Mouse (Mus musculus) midbrain, embryonic 16.5 days (tissue): ENCODE measurements around the gene Tubb1. TPM values are rescaled to one million over a fixed set of nuclear protein-coding genes. Genes with fewer than 3 reads are reported as not detected.

Source experiments
- ATAC-seq: fragments of 200-750 bp; cut with Nextera tagmentation; 2 replicates; pipeline ENCODE4 v1.8.0; 2017; ENCODE audit warnings: moderate TSS enrichment
- H3K27ac ChIP-seq: fragments of 300-500 bp; sonication (generic); 2 replicates; pipeline ENCODE4 v1.5.1; 2014; ENCODE audit warnings: mild to moderate bottlenecking, low read length, mixed read lengths
- H3K27me3 ChIP-seq: fragments of 300-500 bp; sonication (generic); 2 replicates; pipeline ENCODE4 v1.6.1; 2014; ENCODE audit warnings: low read depth, low read length, mixed read lengths; ENCODE audit not compliant: control insufficient read depth, insufficient read depth
- H3K36me3 ChIP-seq: fragments of 300-500 bp; sonication (generic); 2 replicates; pipeline ENCODE4 v1.6.1; 2014; ENCODE audit warnings: mild to moderate bottlenecking, low read length, moderate library complexity, mixed read lengths; ENCODE audit not compliant: control insufficient read depth, insufficient read depth
- H3K4me1 ChIP-seq: fragments of 300-500 bp; sonication (generic); 2 replicates; pipeline ENCODE4 v1.6.1; 2014; ENCODE audit warnings: mild to moderate bottlenecking, low read length, mixed read lengths; ENCODE audit not compliant: control insufficient read depth, insufficient read depth
- H3K4me2 ChIP-seq: fragments of 300-500 bp; sonication (generic); 2 replicates; pipeline ENCODE4 v1.6.1; 2014; ENCODE audit warnings: mild to moderate bottlenecking, low read length, mixed read lengths
- H3K4me3 ChIP-seq: fragments of 300-500 bp; sonication (generic); 2 replicates; pipeline ENCODE4 v1.5.1; 2014; ENCODE audit warnings: low read depth, mild to moderate bottlenecking, low read length, moderate library complexity, mixed read lengths
- H3K9ac ChIP-seq: fragments of 300-500 bp; sonication (generic); 2 replicates; pipeline ENCODE4 v1.6.1; 2014; ENCODE audit warnings: low read depth, low read length, mixed read lengths
- H3K9me3 ChIP-seq: fragments of 300-500 bp; sonication (generic); replicated peaks from 2 replicates; pipeline ENCODE4 v1.6.1; 2014; ENCODE audit warnings: mild to moderate bottlenecking, low read length, mixed read lengths; ENCODE audit not compliant: control insufficient read depth, poor library complexity, severe bottlenecking
- WGBS: fragments of 180-500 bp; shearing (Covaris S2); extraction: QIAGEN DNeasy Blood & Tissue Kit; methylation state at CpG from one replicate; pipeline ENCODE4 v1.1.7; 2014; 5-methylcytosine and 5-hydroxymethylcytosine counted together
- polyA plus RNA-seq: library from polyadenylated mRNA; unstranded; fragments of >200 nt; fragmentation: Nextera tagmentation; extraction: Ambion mirVana; gene quantifications from 2 replicates; pipeline ENCODE4 v1.2.1, GENCODE M21; 2015

Tubb1 gene
- polyA plus RNA-seq, 1 experiment from 2014 or later: 0.43 TPM

DNA sequence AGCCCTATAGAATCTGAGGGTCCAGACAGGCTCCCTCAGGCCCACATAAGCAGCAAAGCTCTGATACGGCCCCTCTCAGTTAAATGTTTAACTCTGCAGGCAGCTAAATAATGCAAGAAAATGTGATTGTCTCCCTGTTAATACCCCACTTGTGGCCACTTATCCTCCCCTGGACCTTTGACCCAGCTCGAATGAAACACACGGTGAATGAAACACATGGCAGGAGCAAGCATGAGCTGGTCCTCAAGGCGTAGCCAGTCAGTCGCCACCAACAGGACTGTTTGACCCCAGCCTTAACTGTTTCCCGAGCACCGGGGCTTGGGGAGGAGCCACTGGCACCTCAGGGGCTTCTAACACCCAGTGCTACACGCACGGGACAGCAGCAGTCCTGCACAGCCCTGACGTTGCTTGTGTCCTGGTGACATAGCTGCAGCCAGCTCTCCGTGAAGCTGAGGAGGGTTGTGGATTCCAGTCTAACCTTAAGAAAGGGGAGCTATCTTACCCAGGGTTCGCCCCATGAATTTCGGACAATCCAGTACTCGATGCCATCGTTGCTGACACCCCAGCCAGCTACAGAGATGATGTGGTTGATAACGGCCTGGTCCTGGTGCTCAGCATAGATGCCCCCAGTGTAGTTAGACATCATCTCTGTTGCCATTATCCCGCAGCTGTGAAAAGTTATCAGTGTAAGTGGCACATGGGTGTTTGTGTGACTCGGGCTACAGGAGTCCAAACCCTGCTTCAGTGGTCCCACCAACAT, 22.2 kb upstream of the Tubb1 start:
- Histone ChIP-seq H3K4me1 (no peaks in the 10 kb centered on the region), H3K9ac (no peak overlapping the region), H3K36me3 (peaks cover 24% of the 10 kb centered on the region), H3K4me3 (no peak overlapping the region), H3K4me2 (no peak overlapping the region), H3K9me3 (no peaks in the 10 kb centered on the region), H3K27me3 (no peaks in the 10 kb centered on the region), H3K27ac (no peak overlapping the region)
- ATAC-seq: no peak
- WGBS: 74% methylated on average over 18 of the region's 18 CpGs

DNA sequence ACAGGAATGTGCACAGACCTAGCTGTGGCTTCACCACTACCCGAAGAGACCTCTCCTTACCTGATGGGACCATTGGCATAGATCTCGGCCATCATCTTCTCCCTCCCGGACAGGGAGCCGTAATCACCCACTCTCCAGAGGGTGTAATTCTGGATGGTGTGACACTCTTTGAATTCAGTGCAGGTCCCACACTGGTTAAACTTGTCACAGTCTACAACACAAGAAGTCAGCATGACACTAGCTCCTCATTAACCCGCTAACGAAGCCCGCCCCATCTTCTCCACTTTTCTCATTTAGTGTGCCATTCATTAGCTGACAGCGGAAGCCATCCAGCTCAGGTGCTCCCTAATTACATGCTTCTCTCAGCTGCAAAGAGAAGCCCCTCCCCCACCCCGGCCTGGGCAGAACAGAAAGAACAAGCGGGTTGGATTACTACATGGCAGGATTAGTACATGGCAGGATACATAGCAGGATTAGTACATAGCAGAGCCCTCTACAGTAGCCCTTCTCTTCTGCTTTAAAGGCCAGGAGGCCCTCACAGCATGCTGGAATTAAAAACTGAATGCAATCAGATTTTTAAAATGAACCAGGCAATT, 21.4 kb upstream of the Tubb1 start:
- Histone ChIP-seq H3K36me3 (peaks cover 19% of the 10 kb centered on the region), H3K9ac (no peak overlapping the region), H3K9me3 (no peaks in the 10 kb centered on the region), H3K27me3 (no peaks in the 10 kb centered on the region), H3K27ac (no peak overlapping the region), H3K4me1 (no peaks in the 10 kb centered on the region), H3K4me3 (no peak overlapping the region), H3K4me2 (no peak overlapping the region)
- ATAC-seq: no peak
- WGBS: 72% methylated on average over 10 of the region's 10 CpGs

DNA sequence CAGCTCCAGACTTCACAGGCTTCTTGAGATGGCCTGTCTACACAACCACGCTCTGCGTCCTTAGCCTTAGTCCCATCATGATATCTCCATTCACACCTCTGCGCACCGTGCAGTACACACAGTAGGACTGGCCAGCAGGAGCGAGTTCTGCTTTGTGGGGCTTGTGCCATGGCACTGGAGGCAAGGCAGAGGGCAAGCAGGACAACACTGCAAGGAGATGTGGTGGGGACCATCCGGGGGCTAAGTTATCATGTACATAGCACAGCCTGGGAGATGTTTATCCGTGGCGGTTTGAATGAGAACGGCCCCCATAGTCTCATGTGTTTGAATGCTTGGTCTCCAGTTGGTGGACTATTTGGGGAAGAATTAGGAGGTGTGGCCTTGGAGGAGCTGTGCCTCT, 15.6 kb upstream of the Tubb1 start:
- ATAC-seq: no peak
- no peaks in the 10 kb centered on the region for H3K27me3 ChIP-seq
- H3K27ac ChIP-seq: no peak overlapping the region
- H3K4me1 ChIP-seq: peaks cover 8% of the 10 kb centered on the region; the same call in 1 of the 2 replicates
- H3K4me2 ChIP-seq: no peak overlapping the region
- H3K4me3 ChIP-seq: no peak overlapping the region
- H3K9ac ChIP-seq: no peak overlapping the region
- WGBS: 95% methylated on average over 9 of the region's 9 CpGs
- no peaks in the 10 kb centered on the region for H3K36me3 ChIP-seq
- no peaks in the 10 kb centered on the region for H3K9me3 ChIP-seq

DNA sequence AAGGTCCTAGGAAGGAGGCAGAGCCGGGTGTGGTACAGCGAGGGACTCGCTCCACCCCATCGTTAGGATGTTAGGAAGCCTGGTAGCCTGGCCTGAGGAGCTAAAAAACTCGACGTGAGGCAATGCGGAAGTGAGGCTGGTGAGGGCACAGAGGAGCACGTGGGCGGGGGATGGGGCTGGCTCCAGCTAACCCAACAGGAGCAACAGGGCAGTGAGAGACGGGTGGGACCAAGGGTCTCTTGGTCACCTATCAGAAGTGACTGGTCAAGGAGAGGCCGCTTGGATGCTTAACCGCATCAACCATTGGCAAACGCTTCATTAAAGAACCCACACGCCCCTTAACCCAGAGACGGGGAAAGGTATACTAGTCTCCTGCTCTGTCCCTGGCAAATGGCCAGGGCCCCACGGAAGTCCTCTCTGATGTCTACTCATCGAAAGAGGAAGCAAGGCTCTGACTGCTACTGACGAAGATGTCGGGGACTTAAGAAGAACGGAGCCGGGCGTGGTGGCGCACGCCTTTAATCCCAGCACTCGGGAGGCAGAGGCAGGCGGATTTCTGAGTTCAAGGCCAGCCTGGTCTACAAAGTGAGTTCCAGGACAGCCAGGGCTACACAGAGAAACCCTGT, 14.3 kb upstream of the Tubb1 start:
- no peak overlapping the region for H3K9ac ChIP-seq
- H3K4me3 ChIP-seq: no peak overlapping the region
- no peaks in the 10 kb centered on the region for H3K27me3 ChIP-seq
- no peaks in the 10 kb centered on the region for H3K9me3 ChIP-seq
- 92% methylated on average over 26 of the region's 26 CpGs for WGBS
- H3K36me3 ChIP-seq: no peaks in the 10 kb centered on the region
- ATAC-seq: no peak
- H3K4me2 ChIP-seq: no peak overlapping the region
- H3K27ac ChIP-seq: no peak overlapping the region
- peaks cover 8% of the 10 kb centered on the region; the same call in 1 of the 2 replicates for H3K4me1 ChIP-seq

DNA sequence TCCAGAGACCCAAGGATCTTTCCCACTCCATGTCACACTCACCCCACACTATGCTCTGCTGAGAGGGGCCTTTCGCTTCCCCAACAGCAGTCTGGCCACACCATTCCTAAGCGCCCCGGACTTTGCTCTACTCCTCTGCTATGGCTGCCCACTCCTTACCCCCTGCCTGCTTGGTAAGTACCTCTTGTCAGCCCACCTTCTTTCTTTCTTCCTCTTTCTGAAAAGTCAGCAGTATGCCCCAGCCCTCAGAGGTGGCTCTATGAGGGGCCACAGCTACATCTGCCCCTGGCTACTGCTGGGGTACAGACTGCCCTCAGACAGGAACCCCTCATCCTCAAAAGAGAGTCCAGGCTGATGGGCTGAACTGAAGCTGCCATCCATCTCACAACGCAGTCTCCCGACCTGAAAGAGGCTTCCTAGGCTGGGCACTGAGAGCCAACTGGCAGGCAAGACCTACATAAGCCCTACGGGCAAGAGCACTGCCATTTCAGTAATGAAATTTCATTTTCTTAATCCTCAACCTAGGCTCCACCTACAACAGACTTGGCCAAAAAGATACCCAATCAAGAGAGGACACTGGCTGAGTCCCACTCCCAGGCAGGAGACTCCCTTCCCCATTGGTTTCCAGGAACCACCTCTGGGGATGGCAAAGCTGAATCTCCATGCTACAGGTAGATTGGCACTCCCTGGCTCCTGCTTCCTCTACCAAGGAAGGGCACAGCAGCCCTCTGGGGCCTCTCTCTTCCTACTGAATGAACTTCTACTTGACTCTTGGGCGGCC, 13.4 kb upstream of the Tubb1 start:
- Histone ChIP-seq H3K9me3 (no peaks in the 10 kb centered on the region), H3K36me3 (no peaks in the 10 kb centered on the region), H3K4me1 (peaks cover 8% of the 10 kb centered on the region; the same call in 1 of the 2 replicates), H3K27me3 (no peaks in the 10 kb centered on the region), H3K9ac (no peak overlapping the region), H3K27ac (no peak overlapping the region), H3K4me2 (no peak overlapping the region), H3K4me3 (no peak overlapping the region)
- no peak for ATAC-seq
- WGBS: 98% methylated on average over 7 of the region's 7 CpGs

DNA sequence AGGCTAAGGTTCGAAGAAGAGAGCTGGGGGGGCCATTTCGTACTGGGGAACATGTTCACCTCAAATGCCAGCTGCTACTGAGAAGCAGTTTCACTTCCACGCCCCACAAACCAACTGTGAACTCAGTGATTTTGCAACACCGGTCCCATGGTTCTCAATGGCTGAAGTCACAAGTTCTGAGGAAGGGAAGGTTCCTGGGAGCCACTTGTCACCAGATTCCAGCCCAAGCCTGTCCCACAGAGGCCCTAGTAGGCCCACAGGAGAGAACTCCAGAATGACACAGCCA, 12.9 kb upstream of the Tubb1 start:
- Histone ChIP-seq H3K27ac (no peak overlapping the region), H3K36me3 (no peaks in the 10 kb centered on the region), H3K27me3 (no peaks in the 10 kb centered on the region), H3K9ac (no peak overlapping the region), H3K9me3 (no peaks in the 10 kb centered on the region), H3K4me2 (no peak overlapping the region), H3K4me3 (no peak overlapping the region), H3K4me1 (peaks cover 8% of the 10 kb centered on the region; the same call in 1 of the 2 replicates)
- 97% methylated on average over 4 of the region's 4 CpGs for WGBS
- no peak for ATAC-seq

DNA sequence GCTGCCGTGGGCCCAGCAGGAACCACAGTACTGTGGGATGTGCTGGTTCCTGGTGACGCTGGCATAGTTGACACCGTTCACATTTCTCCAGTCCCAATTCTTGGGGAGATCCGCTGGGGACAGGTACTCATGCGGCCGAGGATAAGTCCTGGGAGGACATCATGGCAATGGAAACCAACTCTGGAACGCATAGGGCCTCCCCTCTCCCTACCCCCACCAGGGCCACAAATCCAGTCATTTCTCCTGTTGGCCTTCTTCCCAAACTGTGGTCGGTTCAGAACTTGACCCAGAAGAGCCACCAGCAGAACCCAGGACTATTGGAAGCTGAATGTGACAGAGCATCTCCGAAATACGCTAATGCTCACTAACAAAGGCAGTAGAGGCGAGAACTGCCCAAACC, 12.3 kb upstream of the Tubb1 start:
- no peak overlapping the region for H3K27ac ChIP-seq
- ATAC-seq: no peak

DNA sequence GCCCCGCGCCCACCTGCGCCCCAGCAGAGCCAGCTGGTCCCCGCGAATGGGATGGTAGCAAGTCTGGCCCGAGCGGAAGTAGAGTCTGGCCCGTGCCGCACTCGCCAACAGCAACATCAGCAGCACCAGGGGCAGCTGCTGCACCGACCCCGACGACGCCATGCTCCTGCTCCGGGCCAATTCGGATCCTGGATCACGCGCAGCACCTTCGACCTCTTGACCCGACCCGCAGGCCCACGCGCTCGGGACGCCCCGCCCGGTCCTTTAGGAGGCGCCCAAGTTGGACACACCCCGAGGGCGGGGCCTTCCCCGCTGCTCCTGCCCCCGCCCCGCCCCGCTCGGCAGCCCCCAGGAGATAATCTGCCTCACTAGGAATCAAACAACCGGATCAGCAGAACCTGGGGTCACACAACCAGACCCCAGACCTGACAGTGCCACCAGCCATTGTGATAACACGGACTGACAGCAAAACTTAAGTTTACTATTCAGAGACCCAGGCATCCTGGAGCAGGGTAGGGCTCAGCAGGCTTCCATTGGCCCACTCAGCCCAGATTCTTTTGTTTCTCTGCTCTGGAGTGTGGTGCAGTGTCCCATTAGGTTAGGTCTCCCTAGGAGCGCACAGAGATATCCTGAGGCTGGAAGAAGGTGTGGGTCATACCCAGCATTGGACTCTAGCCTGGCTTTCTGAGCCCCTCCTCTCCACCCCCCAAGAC, 11.6 kb upstream of the Tubb1 start, which contains the start of gene Ctsz:
Gene Ctsz (minus strand): TSS at position 303 of the 713 bp plus-strand sequence.
- Histone ChIP-seq H3K4me1 (peaks cover 8% of the 10 kb centered on the region; the same call in 1 of the 2 replicates), H3K9ac (peak within 1 kb of the TSS; percentile 72), H3K9me3 (no peaks in the 10 kb centered on the region), H3K27me3 (no peaks in the 10 kb centered on the region), H3K4me3 (peak within 1 kb of the TSS; percentile 52), H3K27ac (no peak within 1 kb of the TSS), H3K36me3 (no peaks in the 10 kb centered on the region), H3K4me2 (peak within 1 kb of the TSS; percentile 87)
- peak; percentile 77 for ATAC-seq
- under 1% methylated on average over 36 of the region's 38 CpGs for WGBS

More for the DNA sequence above, 12.3 kb upstream of the Tubb1 start:
- peak overlapping the region; percentile 72; the same call in 1 of the 2 replicates for H3K9ac ChIP-seq
- no peaks in the 10 kb centered on the region for H3K27me3 ChIP-seq
- 68% methylated on average over 11 of the region's 11 CpGs for WGBS
- no peaks in the 10 kb centered on the region for H3K36me3 ChIP-seq
- H3K9me3 ChIP-seq: no peaks in the 10 kb centered on the region
- H3K4me3 ChIP-seq: peak overlapping the region; percentile 52
- H3K4me2 ChIP-seq: peak overlapping the region; percentile 87
- peaks cover 8% of the 10 kb centered on the region; the same call in 1 of the 2 replicates for H3K4me1 ChIP-seq
